Mouse (Mus musculus) embryonic fibroblast, embryonic 13.5 days (primary cell): ENCODE measurements around the gene Speer4f1.

Experiments
- CTCF ChIP-seq: IDR thresholded peaks from 2 replicates; pipeline ENCODE4 v1.5.1; 2011; ENCODE audit warnings: mild to moderate bottlenecking, control low read depth, low read length, moderate library complexity, borderline replicate concordance; ENCODE audit not compliant: insufficient read depth
- POLR2A ChIP-seq: IDR thresholded peaks from 2 replicates; pipeline ENCODE4 v1.6.1; 2011; ENCODE audit warnings: low read depth, mild to moderate bottlenecking, control low read depth, low read length, moderate library complexity

DNA sequence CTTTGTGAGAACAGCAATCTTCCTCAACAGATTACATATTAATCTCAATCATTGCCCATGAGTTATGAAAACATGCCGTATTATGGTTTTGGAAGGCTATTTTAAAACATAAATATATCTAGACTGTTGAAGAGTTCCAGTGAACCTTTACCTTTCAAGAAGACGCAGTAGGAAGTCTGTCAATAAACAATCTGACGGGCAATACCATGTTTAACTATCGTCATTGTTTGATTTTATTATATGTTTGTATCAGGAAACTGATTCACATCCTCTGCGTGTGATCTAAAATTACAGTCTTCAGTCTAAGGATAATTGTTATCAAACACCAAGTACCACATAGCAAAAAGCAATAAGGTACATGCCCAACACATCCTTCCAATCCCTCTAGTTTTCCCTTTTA, 21.8 kb upstream of the Speer4f1 start:
- TF ChIP-seq CTCF (no peak), POLR2A (no peak)
